Mouse (Mus musculus): ENCODE results near the gene Tubgcp5. TPM values are rescaled to one million over a fixed set of nuclear protein-coding genes. Genes with fewer than 3 reads are reported as not detected.
A peak's percentile ranks its signal among the peaks of the same experiment; 100 is the strongest.

The Tubgcp5 gene
- polyA plus RNA-seq, 1 experiment from 2014 or later: 36.7 TPM

DNA sequence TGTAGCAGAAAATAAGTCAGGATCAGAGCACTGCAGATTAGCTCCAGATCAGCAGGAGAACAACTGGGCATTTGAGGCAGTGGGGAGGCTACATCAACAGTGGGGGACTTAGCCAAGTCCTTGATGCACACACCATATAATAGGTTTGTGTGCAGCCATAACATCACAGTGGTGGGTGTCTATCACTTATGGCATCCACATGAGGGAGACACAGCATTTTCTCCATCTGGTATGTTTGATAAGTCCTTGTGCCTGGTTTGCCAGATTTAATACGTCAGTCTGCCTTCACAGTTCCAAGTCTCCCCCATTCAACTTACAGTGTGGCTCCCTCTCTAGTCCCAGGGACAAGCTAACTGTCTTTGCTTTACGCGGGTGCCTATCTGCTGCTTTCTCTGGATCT is 1.7 kb upstream of the Tubgcp5 start:
- no peaks in the 10 kb centered on the region for H3K27me3 ChIP-seq (ENCODE audit: control insufficient read depth, insufficient read depth, low read length)
- no peak overlapping the region for H3K4me2 ChIP-seq (replicated peaks)
- DNase-seq (ENCODE audit: low spot score) (no peak), ATAC-seq (ENCODE audit: low FRiP score) (no peak)
- H3K4me1 ChIP-seq (replicated peaks; ENCODE audit: control insufficient read depth, insufficient read depth, low read length): peaks cover 13% of the 10 kb centered on the region
- H3K4me3 ChIP-seq (replicated peaks; ENCODE audit: low read length): no peak overlapping the region
- H3K9me3 ChIP-seq (ENCODE audit: control insufficient read depth, low read length): no peaks in the 10 kb centered on the region
- no peak overlapping the region for H3K27ac ChIP-seq
- peaks cover 15% of the 10 kb centered on the region for H3K36me3 ChIP-seq (replicated peaks; ENCODE audit: control insufficient read depth, insufficient read depth)
- WGBS: 69% methylated on average over 3 of the region's 3 CpGs
- no peak overlapping the region for H3K9ac ChIP-seq

DNA sequence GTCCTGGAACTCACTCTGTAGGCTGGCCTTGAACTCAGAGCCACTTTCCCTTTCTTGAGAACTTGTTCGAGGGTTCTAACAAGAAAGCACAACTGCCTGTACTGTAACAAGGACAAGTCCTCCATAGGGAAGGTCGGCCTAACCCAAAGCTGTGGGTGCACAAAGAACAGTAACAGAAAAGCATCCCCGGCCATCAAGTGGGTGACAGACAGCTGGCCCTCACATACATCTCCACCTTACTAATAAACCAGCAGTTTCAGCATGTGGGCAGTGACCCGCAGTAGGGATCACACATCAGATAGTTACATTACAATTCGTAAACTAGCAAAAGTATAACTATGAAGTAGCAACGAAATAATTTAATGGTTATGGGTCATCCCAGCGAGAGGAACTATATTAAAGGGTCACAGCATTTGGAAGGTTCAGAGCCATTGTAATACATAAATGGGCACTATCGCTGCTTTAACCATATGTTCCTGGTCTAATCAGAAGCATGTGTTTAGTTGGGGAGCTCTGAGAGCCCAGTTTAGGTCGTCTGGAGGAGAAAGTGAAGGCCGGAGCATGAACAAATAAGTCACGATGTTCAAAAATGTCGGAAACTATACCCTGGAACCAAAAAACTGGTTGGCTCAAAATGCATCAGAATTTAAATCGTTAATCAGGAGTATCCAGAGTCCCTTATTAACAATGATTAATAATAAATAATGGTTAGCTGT is 560 bp upstream of the Tubgcp5 start:
- H3K4me3 ChIP-seq (replicated peaks; ENCODE audit: low read length): peak overlapping the region; percentile 80
- peak overlapping the region; percentile 93 for H3K9ac ChIP-seq
- peaks cover 13% of the 10 kb centered on the region for H3K4me1 ChIP-seq (replicated peaks; ENCODE audit: control insufficient read depth, insufficient read depth, low read length)
- ATAC-seq (ENCODE audit: low FRiP score): peak; percentile 29
- H3K27me3 ChIP-seq (ENCODE audit: control insufficient read depth, insufficient read depth, low read length): no peaks in the 10 kb centered on the region
- peak overlapping the region; percentile 86 for H3K27ac ChIP-seq
- H3K4me2 ChIP-seq (replicated peaks): peak overlapping the region; percentile 87
- H3K36me3 ChIP-seq (replicated peaks; ENCODE audit: control insufficient read depth, insufficient read depth): peaks cover 25% of the 10 kb centered on the region
- 37% methylated on average over 13 of the region's 13 CpGs for WGBS
- no peak for DNase-seq (ENCODE audit: low spot score)
- no peaks in the 10 kb centered on the region for H3K9me3 ChIP-seq (ENCODE audit: control insufficient read depth, low read length)

DNA sequence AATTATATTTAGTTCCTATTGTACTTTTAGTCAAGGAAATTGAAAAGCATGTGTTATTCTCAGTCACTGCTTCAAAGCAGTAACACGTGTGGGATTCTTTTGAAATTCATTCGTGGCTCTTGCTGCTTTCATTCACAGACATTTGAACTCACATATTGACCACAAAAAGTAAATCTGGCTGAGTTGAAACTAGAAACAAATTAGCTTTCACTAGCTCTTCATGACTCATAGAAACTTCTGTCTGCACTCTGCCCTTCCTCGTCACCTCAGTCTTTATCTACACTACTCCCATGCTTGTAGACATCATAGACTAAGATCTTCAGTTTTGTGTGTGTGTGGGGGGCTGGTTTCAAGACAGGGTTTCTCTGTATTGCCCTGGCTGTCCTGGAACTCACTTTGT is 6.0 kb downstream of the Tubgcp5 start:
- ATAC-seq (ENCODE audit: low FRiP score) (no peak), DNase-seq (ENCODE audit: low spot score) (no peak)
- no peak overlapping the region for H3K4me2 ChIP-seq (replicated peaks)
- WGBS: 94% methylated on average over 3 of the region's 3 CpGs
- H3K36me3 ChIP-seq (replicated peaks; ENCODE audit: control insufficient read depth, insufficient read depth): peaks cover 85% of the 10 kb centered on the region
- H3K27me3 ChIP-seq (ENCODE audit: control insufficient read depth, insufficient read depth, low read length): no peaks in the 10 kb centered on the region
- H3K9ac ChIP-seq: no peak overlapping the region
- H3K9me3 ChIP-seq (ENCODE audit: control insufficient read depth, low read length): no peaks in the 10 kb centered on the region
- H3K4me3 ChIP-seq (replicated peaks; ENCODE audit: low read length): no peak overlapping the region
- no peak overlapping the region for H3K27ac ChIP-seq
- peaks cover 3% of the 10 kb centered on the region for H3K4me1 ChIP-seq (replicated peaks; ENCODE audit: control insufficient read depth, insufficient read depth, low read length)

DNA sequence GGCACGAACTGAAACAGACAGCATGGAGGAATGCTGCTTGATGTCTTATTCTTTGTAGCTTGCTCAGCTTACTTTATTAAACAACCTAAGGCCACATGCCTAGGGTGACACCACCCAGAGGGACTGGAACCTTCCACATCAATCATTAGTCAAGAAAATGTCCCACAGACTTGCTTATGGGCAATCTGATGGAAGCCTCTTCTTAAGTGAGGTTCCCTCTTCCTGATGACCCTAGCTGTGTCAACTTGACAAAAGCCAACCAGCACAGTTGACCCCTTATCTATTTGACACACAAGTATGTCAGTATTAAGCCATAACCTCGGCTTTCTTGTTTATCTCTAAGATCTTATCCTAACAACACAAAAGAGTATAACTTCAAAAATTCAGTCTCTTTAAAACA is 16.0 kb downstream of the Tubgcp5 start:
- Histone ChIP-seq H3K4me1 (replicated peaks; ENCODE audit: control insufficient read depth, insufficient read depth, low read length) (no peaks in the 10 kb centered on the region), H3K27me3 (ENCODE audit: control insufficient read depth, insufficient read depth, low read length) (no peaks in the 10 kb centered on the region), H3K4me3 (replicated peaks; ENCODE audit: low read length) (no peak overlapping the region), H3K4me2 (replicated peaks) (no peak overlapping the region), H3K27ac (no peak overlapping the region), H3K36me3 (replicated peaks; ENCODE audit: control insufficient read depth, insufficient read depth) (peaks cover 90% of the 10 kb centered on the region), H3K9me3 (ENCODE audit: control insufficient read depth, low read length) (no peaks in the 10 kb centered on the region), H3K9ac (no peak overlapping the region)
- ATAC-seq (ENCODE audit: low FRiP score) (no peak), DNase-seq (ENCODE audit: low spot score) (no peak)
- 95% methylated on average over 2 of the region's 2 CpGs for WGBS

DNA sequence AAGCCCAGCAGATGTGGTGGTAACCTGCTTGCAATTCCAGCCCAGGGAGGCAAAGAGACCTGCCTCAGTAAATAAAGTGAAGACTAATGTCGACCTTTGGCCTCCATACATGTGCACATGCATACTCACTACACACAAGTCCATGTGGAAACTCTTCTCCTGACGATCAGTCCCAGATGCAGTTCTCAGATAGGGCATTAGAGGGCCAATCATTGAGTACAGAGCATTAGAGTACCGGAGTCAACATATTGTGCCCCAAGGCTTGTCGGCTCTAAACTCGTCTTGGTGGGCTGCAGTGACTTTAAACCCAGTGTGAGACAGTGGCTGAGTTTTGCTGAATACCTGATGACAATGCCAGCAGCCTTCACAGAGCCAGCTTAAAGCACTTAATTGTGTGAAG is 30.5 kb downstream of the Tubgcp5 start:
- DNase-seq (ENCODE audit: low spot score): no peak
- 87% methylated on average over 5 of the region's 5 CpGs for WGBS
- peaks cover 85% of the 10 kb centered on the region for H3K36me3 ChIP-seq (replicated peaks; ENCODE audit: control insufficient read depth, insufficient read depth)

DNA sequence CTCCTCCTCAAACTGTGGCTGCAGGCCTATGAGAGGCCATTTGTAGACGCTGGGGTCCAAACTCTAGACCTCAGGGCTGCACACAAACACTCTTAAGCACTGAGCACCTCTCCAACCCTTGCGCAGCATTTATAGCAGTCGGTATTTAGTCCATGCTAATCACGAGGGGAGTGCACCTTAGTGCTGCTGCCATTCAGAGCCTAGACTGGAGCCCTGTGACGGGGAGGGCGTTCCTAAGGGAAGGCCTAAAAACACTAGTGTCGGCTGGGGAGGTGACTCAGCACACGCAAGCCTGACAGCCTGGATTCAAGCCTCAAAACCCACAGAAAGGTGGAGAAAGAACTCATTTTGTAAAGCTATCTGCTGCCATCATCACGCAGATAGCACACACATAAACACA is 33.6 kb downstream of the Tubgcp5 start:
- DNase-seq (ENCODE audit: low spot score) (no peak), ATAC-seq (ENCODE audit: low FRiP score) (no peak)
- WGBS: 92% methylated on average over 9 of the region's 9 CpGs
- Histone ChIP-seq H3K36me3 (replicated peaks; ENCODE audit: control insufficient read depth, insufficient read depth) (peaks cover 88% of the 10 kb centered on the region), H3K4me3 (replicated peaks; ENCODE audit: low read length) (no peak overlapping the region), H3K27me3 (ENCODE audit: control insufficient read depth, insufficient read depth, low read length) (no peaks in the 10 kb centered on the region), H3K4me1 (replicated peaks; ENCODE audit: control insufficient read depth, insufficient read depth, low read length) (no peaks in the 10 kb centered on the region), H3K9me3 (ENCODE audit: control insufficient read depth, low read length) (no peaks in the 10 kb centered on the region), H3K9ac (no peak overlapping the region), H3K4me2 (replicated peaks) (no peak overlapping the region), H3K27ac (no peak overlapping the region)

More for the DNA sequence above, 30.5 kb downstream of the Tubgcp5 start:
- no peak for ATAC-seq (ENCODE audit: low FRiP score)
- Histone ChIP-seq H3K4me1 (replicated peaks; ENCODE audit: control insufficient read depth, insufficient read depth, low read length) (no peaks in the 10 kb centered on the region), H3K4me2 (replicated peaks) (no peak overlapping the region), H3K4me3 (replicated peaks; ENCODE audit: low read length) (no peak overlapping the region), H3K27ac (no peak overlapping the region), H3K9ac (no peak overlapping the region), H3K27me3 (ENCODE audit: control insufficient read depth, insufficient read depth, low read length) (no peaks in the 10 kb centered on the region), H3K9me3 (ENCODE audit: control insufficient read depth, low read length) (no peaks in the 10 kb centered on the region)

DNA sequence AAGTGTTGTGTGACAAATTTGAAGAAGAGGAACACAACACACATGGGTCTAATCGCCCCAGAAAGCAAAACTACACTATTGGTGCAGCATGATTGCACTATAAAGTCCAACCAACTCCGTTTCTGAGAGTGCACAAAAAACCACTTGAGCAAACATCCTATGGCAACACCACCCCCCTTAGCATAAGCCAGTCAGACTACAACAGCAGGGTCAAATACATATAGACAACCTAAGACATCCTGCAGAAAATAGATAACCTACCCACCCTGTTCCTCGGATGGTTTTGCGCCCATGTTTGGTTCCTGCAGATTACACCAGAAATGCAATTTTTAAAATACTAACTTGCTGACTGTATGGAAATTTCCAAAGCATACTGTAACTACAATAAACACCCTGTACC is 42.9 kb downstream of the Tubgcp5 start:
- WGBS: 88% methylated on average over 4 of the region's 4 CpGs
- no peak for DNase-seq (ENCODE audit: low spot score)
- no peak overlapping the region for H3K27ac ChIP-seq

DNA sequence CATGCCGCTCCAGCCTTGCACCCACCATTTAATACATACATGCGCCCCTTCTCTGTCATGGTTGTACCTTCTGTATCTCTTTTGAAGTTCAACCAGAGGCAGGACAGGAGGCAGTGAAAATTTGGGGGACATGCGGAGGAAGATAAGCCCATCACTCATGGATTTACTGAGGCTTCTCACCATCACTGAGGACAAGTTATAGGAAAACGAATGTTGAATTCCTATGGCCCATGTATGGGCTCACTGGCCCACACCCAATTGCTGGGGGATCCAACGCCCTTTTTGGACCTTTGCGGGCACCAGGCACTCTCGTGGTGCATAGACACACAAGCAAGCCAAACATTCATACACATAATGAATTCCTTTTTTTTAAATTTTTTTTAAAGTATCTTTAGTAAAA is 47.5 kb downstream of the Tubgcp5 start, which contains the start of gene Cyfip1:
Gene Cyfip1, plus strand, starts transcription at position 301 of the 400 bp plus-strand sequence.
- peak within 1 kb of the TSS; percentile 62 for H3K4me2 ChIP-seq (replicated peaks)
- peak within 1 kb of the TSS; percentile 89 for H3K9ac ChIP-seq
- peak within 1 kb of the TSS; percentile 74 for H3K4me3 ChIP-seq (replicated peaks; ENCODE audit: low read length)
- WGBS: 51% methylated on average over 7 of the region's 7 CpGs
- no peaks in the 10 kb centered on the region for H3K9me3 ChIP-seq (ENCODE audit: control insufficient read depth, low read length)
- no peak for DNase-seq (ENCODE audit: low spot score)
- H3K27ac ChIP-seq: peak within 1 kb of the TSS; percentile 87
- no peaks in the 10 kb centered on the region for H3K36me3 ChIP-seq (replicated peaks; ENCODE audit: control insufficient read depth, insufficient read depth)
- no peaks in the 10 kb centered on the region for H3K27me3 ChIP-seq (ENCODE audit: control insufficient read depth, insufficient read depth, low read length)
- H3K4me1 ChIP-seq (replicated peaks; ENCODE audit: control insufficient read depth, insufficient read depth, low read length): peaks cover 18% of the 10 kb centered on the region
- ATAC-seq (ENCODE audit: low FRiP score): peak; percentile 22; the same call in 1 of the 2 replicates

More for the DNA sequence above, 42.9 kb downstream of the Tubgcp5 start:
- H3K4me1 ChIP-seq (replicated peaks; ENCODE audit: control insufficient read depth, insufficient read depth, low read length): peaks cover 8% of the 10 kb centered on the region
- no peaks in the 10 kb centered on the region for H3K9me3 ChIP-seq (ENCODE audit: control insufficient read depth, low read length)
- H3K9ac ChIP-seq: no peak overlapping the region
- no peaks in the 10 kb centered on the region for H3K27me3 ChIP-seq (ENCODE audit: control insufficient read depth, insufficient read depth, low read length)
- no peak overlapping the region for H3K4me2 ChIP-seq (replicated peaks)
- H3K36me3 ChIP-seq (replicated peaks; ENCODE audit: control insufficient read depth, insufficient read depth): peaks cover 15% of the 10 kb centered on the region
- H3K4me3 ChIP-seq (replicated peaks; ENCODE audit: low read length): no peak overlapping the region
- ATAC-seq (ENCODE audit: low FRiP score): no peak

DNA sequence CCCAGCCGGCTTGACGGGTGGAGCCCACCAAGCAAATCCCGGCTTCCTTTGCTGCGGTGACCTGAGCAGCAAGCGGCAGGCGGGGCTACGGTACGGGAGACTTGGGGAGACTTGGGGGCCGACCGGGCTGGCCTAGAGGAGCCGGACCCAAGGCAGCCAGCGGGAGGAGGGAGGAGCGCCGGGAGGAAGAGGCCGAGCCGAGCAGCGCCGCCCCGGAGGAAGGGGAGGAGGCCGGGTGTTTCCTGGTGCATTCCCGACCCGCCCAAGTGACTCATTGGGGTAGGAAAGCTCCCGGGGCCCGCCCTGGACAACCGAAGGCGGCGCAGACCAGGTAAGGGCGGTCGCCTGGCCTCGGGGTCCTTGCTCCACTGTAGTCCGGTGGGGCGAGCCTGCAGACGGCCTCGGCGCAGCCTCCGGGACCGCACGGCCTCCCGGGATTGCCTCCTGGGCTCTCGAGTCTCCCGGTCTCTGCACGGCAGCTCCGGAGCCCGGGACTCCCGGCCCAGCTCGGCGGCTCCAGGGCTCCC is 48.1 kb downstream of the Tubgcp5 start:
- DNase-seq (ENCODE audit: low spot score) (peak; percentile 70), ATAC-seq (ENCODE audit: low FRiP score) (peak; percentile 93)
- H3K9me3 ChIP-seq (ENCODE audit: control insufficient read depth, low read length): no peaks in the 10 kb centered on the region
- H3K27ac ChIP-seq: peak overlapping the region; percentile 87
- WGBS: 1% methylated on average over 44 of the region's 47 CpGs
- H3K4me1 ChIP-seq (replicated peaks; ENCODE audit: control insufficient read depth, insufficient read depth, low read length): peaks cover 18% of the 10 kb centered on the region
- H3K4me2 ChIP-seq (replicated peaks): peak overlapping the region; percentile 62
- no peaks in the 10 kb centered on the region for H3K27me3 ChIP-seq (ENCODE audit: control insufficient read depth, insufficient read depth, low read length)
- H3K4me3 ChIP-seq (replicated peaks; ENCODE audit: low read length): peak overlapping the region; percentile 74
- H3K9ac ChIP-seq: peak overlapping the region; percentile 89
- H3K36me3 ChIP-seq (replicated peaks; ENCODE audit: control insufficient read depth, insufficient read depth): no peaks in the 10 kb centered on the region

Data from hindbrain, embryonic 14.5 days (tissue).